Mouse (Mus musculus): Measurements from ENCODE around the gene Lrrc28. TPM values are rescaled to one million over a fixed set of nuclear protein-coding genes. Genes with fewer than 3 reads are reported as not detected.

Lrrc28 gene
- polyA plus RNA-seq, 1 experiment from 2014 or later = 13.2 TPM

GRCm38 (mm10) chr7:67618316-67618715 lies 26.8 kb downstream of the Lrrc28 start:
- no peaks in the 10 kb centered on the region for H3K4me1 ChIP-seq (ENCODE audit: control insufficient read depth, insufficient read depth, low read length)
- WGBS = 75% methylated on average over 3 of the region's 3 CpGs
- H3K36me3 ChIP-seq (ENCODE audit: control insufficient read depth, insufficient read depth, low read length) = no peaks in the 10 kb centered on the region
- no peaks in the 10 kb centered on the region for H3K27me3 ChIP-seq (ENCODE audit: control insufficient read depth, insufficient read depth, low read length)
- H3K4me2 ChIP-seq (replicated peaks; ENCODE audit: low read depth, low read length) = no peak overlapping the region
- H3K27ac ChIP-seq (ENCODE audit: low read length) = no peak overlapping the region
- ATAC-seq (ENCODE audit: insufficient number of reproducible peaks, insufficient read depth, low FRiP score, low read depth) = no peak
- H3K4me3 ChIP-seq (ENCODE audit: low read depth, low read length) = no peak overlapping the region
- no peaks in the 10 kb centered on the region for H3K9me3 ChIP-seq (ENCODE audit: control insufficient read depth, low read depth, low read length)
- H3K9ac ChIP-seq (replicated peaks; ENCODE audit: low read depth, low read length) = no peak overlapping the region

- no peak overlapping the region for H3K4me2 ChIP-seq (replicated peaks; ENCODE audit: low read depth, low read length)
- no peaks in the 10 kb centered on the region for H3K27me3 ChIP-seq (ENCODE audit: control insufficient read depth, insufficient read depth, low read length)
- WGBS = 91% methylated on average over 10 of the region's 10 CpGs
- no peaks in the 10 kb centered on the region for H3K9me3 ChIP-seq (ENCODE audit: control insufficient read depth, low read depth, low read length)
- H3K27ac ChIP-seq (ENCODE audit: low read length) = no peak overlapping the region
- no peaks in the 10 kb centered on the region for H3K36me3 ChIP-seq (ENCODE audit: control insufficient read depth, insufficient read depth, low read length)
- H3K4me3 ChIP-seq (ENCODE audit: low read depth, low read length) = no peak overlapping the region
- H3K9ac ChIP-seq (replicated peaks; ENCODE audit: low read depth, low read length) = no peak overlapping the region
- no peaks in the 10 kb centered on the region for H3K4me1 ChIP-seq (ENCODE audit: control insufficient read depth, insufficient read depth, low read length)
- ATAC-seq (ENCODE audit: insufficient number of reproducible peaks, insufficient read depth, low FRiP score, low read depth) = no peak
Measured at GRCm38 (mm10) chr7:67617646-67618045, 27.4 kb downstream of the Lrrc28 start.

DNA sequence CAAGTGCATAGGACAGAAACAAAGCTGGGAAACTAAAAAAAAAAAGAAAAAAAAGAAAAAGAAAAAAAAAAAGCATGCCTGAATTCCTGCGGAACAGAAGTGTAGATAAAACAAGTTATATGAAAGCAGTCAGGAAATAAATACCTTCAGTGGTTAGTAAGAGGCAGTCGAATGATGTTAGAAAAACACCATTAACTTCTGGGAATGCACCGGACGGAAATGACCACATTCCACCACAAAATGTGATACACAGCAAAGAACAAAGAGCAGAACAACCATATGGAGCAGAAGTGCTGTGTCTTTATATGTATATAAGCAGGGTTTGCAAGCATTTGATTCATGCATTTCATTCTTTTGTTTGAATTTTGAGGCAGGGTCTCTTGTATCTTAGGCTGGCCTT lies 28.2 kb downstream of the Lrrc28 start:
- H3K9me3 ChIP-seq (ENCODE audit: control insufficient read depth, low read depth, low read length) = no peaks in the 10 kb centered on the region
- no peak overlapping the region for H3K4me3 ChIP-seq (ENCODE audit: low read depth, low read length)
- no peak overlapping the region for H3K4me2 ChIP-seq (replicated peaks; ENCODE audit: low read depth, low read length)
- H3K36me3 ChIP-seq (ENCODE audit: control insufficient read depth, insufficient read depth, low read length) = no peaks in the 10 kb centered on the region
- WGBS = 81% methylated on average over 4 of the region's 4 CpGs
- no peaks in the 10 kb centered on the region for H3K4me1 ChIP-seq (ENCODE audit: control insufficient read depth, insufficient read depth, low read length)
- H3K27me3 ChIP-seq (ENCODE audit: control insufficient read depth, insufficient read depth, low read length) = no peaks in the 10 kb centered on the region
- ATAC-seq (ENCODE audit: insufficient number of reproducible peaks, insufficient read depth, low FRiP score, low read depth) = no peak
- no peak overlapping the region for H3K27ac ChIP-seq (ENCODE audit: low read length)
- no peak overlapping the region for H3K9ac ChIP-seq (replicated peaks; ENCODE audit: low read depth, low read length)

DNA sequence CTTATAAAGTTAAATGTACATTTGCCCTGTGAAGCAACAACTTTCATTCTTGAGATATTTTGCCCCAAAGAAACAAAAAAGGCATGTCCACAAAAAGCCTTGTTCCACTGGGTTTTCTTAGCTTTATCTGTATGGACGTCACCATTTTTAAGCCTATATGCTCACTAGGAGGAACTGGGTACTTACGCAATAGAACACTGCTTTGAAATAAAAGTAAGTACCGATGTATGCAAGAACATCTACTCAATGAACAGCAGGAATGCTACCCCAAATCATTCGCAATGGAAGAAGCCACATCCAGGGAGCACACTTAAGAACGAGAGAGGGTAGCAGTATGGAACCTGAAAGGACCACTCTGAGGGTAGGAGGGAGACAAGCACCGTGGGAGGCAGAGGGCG lies 30.6 kb downstream of the Lrrc28 start:
- no peaks in the 10 kb centered on the region for H3K27me3 ChIP-seq (ENCODE audit: control insufficient read depth, insufficient read depth, low read length)
- no peaks in the 10 kb centered on the region for H3K36me3 ChIP-seq (ENCODE audit: control insufficient read depth, insufficient read depth, low read length)
- H3K27ac ChIP-seq (ENCODE audit: low read length) = no peak overlapping the region
- H3K4me2 ChIP-seq (replicated peaks; ENCODE audit: low read depth, low read length) = no peak overlapping the region
- no peak overlapping the region for H3K4me3 ChIP-seq (ENCODE audit: low read depth, low read length)
- H3K9ac ChIP-seq (replicated peaks; ENCODE audit: low read depth, low read length) = no peak overlapping the region
- H3K4me1 ChIP-seq (ENCODE audit: control insufficient read depth, insufficient read depth, low read length) = no peaks in the 10 kb centered on the region
- H3K9me3 ChIP-seq (ENCODE audit: control insufficient read depth, low read depth, low read length) = no peaks in the 10 kb centered on the region
- WGBS = 89% methylated on average over 7 of the region's 7 CpGs
- no peak for ATAC-seq (ENCODE audit: insufficient number of reproducible peaks, insufficient read depth, low FRiP score, low read depth)

GRCm38 (mm10) chr7:67613795-67614463 lies 31.1 kb downstream of the Lrrc28 start:
- Histone ChIP-seq H3K4me3 (ENCODE audit: low read depth, low read length) (no peak overlapping the region), H3K9ac (replicated peaks; ENCODE audit: low read depth, low read length) (no peak overlapping the region), H3K4me2 (replicated peaks; ENCODE audit: low read depth, low read length) (no peak overlapping the region), H3K9me3 (ENCODE audit: control insufficient read depth, low read depth, low read length) (no peaks in the 10 kb centered on the region), H3K4me1 (ENCODE audit: control insufficient read depth, insufficient read depth, low read length) (no peaks in the 10 kb centered on the region), H3K27me3 (ENCODE audit: control insufficient read depth, insufficient read depth, low read length) (no peaks in the 10 kb centered on the region), H3K36me3 (ENCODE audit: control insufficient read depth, insufficient read depth, low read length) (no peaks in the 10 kb centered on the region), H3K27ac (ENCODE audit: low read length) (no peak overlapping the region)
- no peak for ATAC-seq (ENCODE audit: insufficient number of reproducible peaks, insufficient read depth, low FRiP score, low read depth)
- WGBS = 66% methylated on average over 10 of the region's 10 CpGs

DNA sequence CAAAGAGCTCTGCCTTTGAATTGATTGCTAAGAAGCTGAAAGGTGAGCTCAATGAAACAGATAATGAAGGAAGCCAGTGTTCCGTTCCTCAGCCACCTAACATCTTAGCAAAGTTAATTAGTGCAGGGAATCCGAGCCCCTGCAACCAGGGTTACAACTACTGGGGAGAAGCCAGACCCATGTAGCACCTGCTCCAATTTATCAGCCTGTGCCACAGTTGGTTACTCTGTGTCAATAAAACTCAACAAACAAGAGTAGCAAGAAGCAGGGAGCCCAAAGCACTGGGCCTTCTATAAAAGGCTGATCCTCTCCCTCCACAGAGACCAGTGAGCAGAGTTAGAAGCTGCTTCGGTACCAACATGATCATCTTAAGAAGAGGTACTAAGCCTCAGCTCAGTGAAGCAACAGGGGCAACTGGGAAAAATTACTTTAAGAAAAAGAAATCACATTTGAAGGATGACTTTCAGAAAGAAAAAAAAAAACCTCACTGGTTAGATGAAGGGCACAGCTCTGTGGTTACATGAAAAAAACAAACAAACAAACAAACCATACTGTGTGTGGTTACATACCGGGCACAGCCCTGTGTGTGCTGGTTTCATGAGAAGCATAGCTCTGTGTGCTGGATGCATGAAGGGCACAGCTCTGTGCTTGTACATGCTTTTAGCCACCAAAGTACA lies 36.6 kb downstream of the Lrrc28 start:
- H3K4me1 ChIP-seq (ENCODE audit: control insufficient read depth, insufficient read depth, low read length) = 0 out of 2 replicates have a peak, but pooled peaks cover 7% of the 10 kb centered on the region
- no peaks in the 10 kb centered on the region for H3K27me3 ChIP-seq (ENCODE audit: control insufficient read depth, insufficient read depth, low read length)
- no peak for ATAC-seq (ENCODE audit: insufficient number of reproducible peaks, insufficient read depth, low FRiP score, low read depth)
- no peaks in the 10 kb centered on the region for H3K9me3 ChIP-seq (ENCODE audit: control insufficient read depth, low read depth, low read length)
- H3K4me2 ChIP-seq (replicated peaks; ENCODE audit: low read depth, low read length) = no peak overlapping the region
- no peaks in the 10 kb centered on the region for H3K36me3 ChIP-seq (ENCODE audit: control insufficient read depth, insufficient read depth, low read length)
- no peak overlapping the region for H3K27ac ChIP-seq (ENCODE audit: low read length)
- 55% methylated on average over 4 of the region's 4 CpGs for WGBS
- no peak overlapping the region for H3K9ac ChIP-seq (replicated peaks; ENCODE audit: low read depth, low read length)
- no peak overlapping the region for H3K4me3 ChIP-seq (ENCODE audit: low read depth, low read length)

GRCm38 (mm10) chr7:67607669-67608347 lies 37.3 kb downstream of the Lrrc28 start:
- Histone ChIP-seq H3K4me1 (ENCODE audit: control insufficient read depth, insufficient read depth, low read length) (0 out of 2 replicates have a peak, but pooled peaks cover 7% of the 10 kb centered on the region), H3K27me3 (ENCODE audit: control insufficient read depth, insufficient read depth, low read length) (no peaks in the 10 kb centered on the region), H3K27ac (ENCODE audit: low read length) (no peak overlapping the region), H3K36me3 (ENCODE audit: control insufficient read depth, insufficient read depth, low read length) (no peaks in the 10 kb centered on the region), H3K4me3 (ENCODE audit: low read depth, low read length) (no peak overlapping the region), H3K9ac (replicated peaks; ENCODE audit: low read depth, low read length) (no peak overlapping the region), H3K4me2 (replicated peaks; ENCODE audit: low read depth, low read length) (no peak overlapping the region), H3K9me3 (ENCODE audit: control insufficient read depth, low read depth, low read length) (no peaks in the 10 kb centered on the region)
- ATAC-seq (ENCODE audit: insufficient number of reproducible peaks, insufficient read depth, low FRiP score, low read depth) = no peak
- 55% methylated on average over 5 of the region's 5 CpGs for WGBS

- 53% methylated on average over 1 of the region's 1 CpGs for WGBS
- H3K27ac ChIP-seq (ENCODE audit: low read length) = no peak overlapping the region
- no peaks in the 10 kb centered on the region for H3K27me3 ChIP-seq (ENCODE audit: control insufficient read depth, insufficient read depth, low read length)
- no peak overlapping the region for H3K4me2 ChIP-seq (replicated peaks; ENCODE audit: low read depth, low read length)
- no peaks in the 10 kb centered on the region for H3K36me3 ChIP-seq (ENCODE audit: control insufficient read depth, insufficient read depth, low read length)
- 0 out of 2 replicates have a peak, but pooled peaks cover 7% of the 10 kb centered on the region for H3K4me1 ChIP-seq (ENCODE audit: control insufficient read depth, insufficient read depth, low read length)
- no peak overlapping the region for H3K9ac ChIP-seq (replicated peaks; ENCODE audit: low read depth, low read length)
- H3K4me3 ChIP-seq (ENCODE audit: low read depth, low read length) = no peak overlapping the region
- no peak for ATAC-seq (ENCODE audit: insufficient number of reproducible peaks, insufficient read depth, low FRiP score, low read depth)
- H3K9me3 ChIP-seq (ENCODE audit: control insufficient read depth, low read depth, low read length) = no peaks in the 10 kb centered on the region
Measured at GRCm38 (mm10) chr7:67606250-67606649, 38.8 kb downstream of the Lrrc28 start.
